Mouse (Mus musculus): ENCODE measurements around the gene Nosip. TPM values are rescaled to one million over a fixed set of nuclear protein-coding genes. Genes with fewer than 3 reads are reported as not detected.
"Not testable (repeated sequence)": the region's sequence is repeated elsewhere in the genome, so short reads cannot be mapped to it uniquely, and the experiment has no call there.

Gene Nosip
- polyA plus RNA-seq (2016; fragmentation: Nextera tagmentation; extraction: Ambion mirVana), result 53.7 and 54.4 TPM in 2 replicates

- H3K4me3 ChIP-seq (replicated peaks), result peak within 1 kb of the TSS; percentile 57
- under 1% methylated on average over 31 of the region's 31 CpGs for WGBS
- peak within 1 kb of the TSS; percentile 87 for H3K27ac ChIP-seq
- H3K9ac ChIP-seq, result peak within 1 kb of the TSS; percentile 59
- H3K36me3 ChIP-seq (replicated peaks), result no peaks in the 10 kb centered on the region
- H3K9me3 ChIP-seq, result no peaks in the 10 kb centered on the region
- peak; percentile 86 for ATAC-seq (ENCODE audit: low FRiP score)
- peaks cover 39% of the 10 kb centered on the region for H3K4me1 ChIP-seq
- H3K27me3 ChIP-seq, result no peaks in the 10 kb centered on the region
- peak within 1 kb of the TSS; percentile 69 for H3K4me2 ChIP-seq
Measured at GRCm38 (mm10) chr7:45062239-45062835, at the start of gene Nosip, which contains the start of gene Prrg2. Gene Nosip, plus strand, starts transcription at chr7:45062429. Gene Prrg2, minus strand, starts transcription at chr7:45062677.

DNA sequence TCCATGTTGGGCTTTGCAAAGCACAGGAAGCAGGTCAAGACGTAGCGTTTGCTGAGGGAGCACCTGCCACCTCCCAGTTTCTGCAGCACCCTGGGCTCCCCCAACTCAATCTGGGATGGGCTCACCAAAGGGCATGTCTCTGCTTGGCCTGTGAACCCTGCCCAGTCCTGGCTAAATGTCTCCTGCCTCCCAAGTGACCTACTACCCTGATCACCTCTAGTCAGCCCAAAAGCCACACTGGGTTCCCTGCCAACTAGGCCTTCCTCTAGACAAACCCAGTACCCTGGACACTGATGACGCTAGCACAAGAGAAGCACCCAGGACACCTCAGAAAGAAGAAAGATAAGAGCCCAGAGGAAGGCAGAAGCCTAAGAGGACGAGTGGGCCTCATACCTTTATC, 49.4 kb upstream of the Nosip start:
- Histone ChIP-seq H3K27ac (no peak overlapping the region), H3K36me3 (replicated peaks) (peaks cover 59% of the 10 kb centered on the region), H3K27me3 (no peaks in the 10 kb centered on the region), H3K9ac (no peak overlapping the region), H3K4me1 (peaks cover 22% of the 10 kb centered on the region), H3K4me2 (no peak overlapping the region), H3K9me3 (no peaks in the 10 kb centered on the region), H3K4me3 (replicated peaks) (no peak overlapping the region)
- no peak for ATAC-seq (ENCODE audit: low FRiP score)
- 87% methylated on average over 4 of the region's 4 CpGs for WGBS

- WGBS, result 96% methylated on average over 16 of the region's 16 CpGs
- Histone ChIP-seq H3K27me3 (0 out of 2 replicates have a peak, but pooled peaks cover 3% of the 10 kb centered on the region), H3K36me3 (replicated peaks) (peaks cover 52% of the 10 kb centered on the region), H3K9ac (no peak overlapping the region), H3K4me3 (replicated peaks) (no peak overlapping the region), H3K9me3 (no peaks in the 10 kb centered on the region), H3K27ac (no peak overlapping the region), H3K4me2 (no peak overlapping the region), H3K4me1 (peaks cover 28% of the 10 kb centered on the region)
- no peak for ATAC-seq (ENCODE audit: low FRiP score)
Measured at GRCm38 (mm10) chr7:45013366-45014095, 48.7 kb upstream of the Nosip start.

GRCm38 (mm10) chr7:45014096-45014451, 48.2 kb upstream of the Nosip start:
- Histone ChIP-seq H3K9me3 (no peaks in the 10 kb centered on the region), H3K27me3 (peaks cover 9% of the 10 kb centered on the region), H3K9ac (no peak overlapping the region), H3K4me3 (replicated peaks) (no peak overlapping the region; the same call in 1 of the 2 replicates), H3K36me3 (replicated peaks) (peaks cover 46% of the 10 kb centered on the region), H3K4me2 (0 out of 2 replicates have a peak overlapping the region, but pooled peaks have one; percentile 79), H3K27ac (no peak overlapping the region), H3K4me1 (peaks cover 28% of the 10 kb centered on the region)
- 94% methylated on average over 3 of the region's 3 CpGs for WGBS
- ATAC-seq (ENCODE audit: low FRiP score), result no peak

GRCm38 (mm10) chr7:45015344-45015956, 46.8 kb upstream of the Nosip start:
- H3K27ac ChIP-seq, result peak overlapping the region; percentile 83
- WGBS, result 1% methylated on average over 20 of the region's 20 CpGs
- no peaks in the 10 kb centered on the region for H3K9me3 ChIP-seq
- H3K4me2 ChIP-seq, result peak overlapping the region; percentile 79
- peaks cover 28% of the 10 kb centered on the region for H3K4me1 ChIP-seq
- peak overlapping the region; percentile 90 for H3K9ac ChIP-seq
- ATAC-seq (ENCODE audit: low FRiP score), result no peak
- peaks cover 23% of the 10 kb centered on the region for H3K27me3 ChIP-seq
- H3K4me3 ChIP-seq (replicated peaks), result peak overlapping the region; percentile 95
- peaks cover 33% of the 10 kb centered on the region for H3K36me3 ChIP-seq (replicated peaks)

DNA sequence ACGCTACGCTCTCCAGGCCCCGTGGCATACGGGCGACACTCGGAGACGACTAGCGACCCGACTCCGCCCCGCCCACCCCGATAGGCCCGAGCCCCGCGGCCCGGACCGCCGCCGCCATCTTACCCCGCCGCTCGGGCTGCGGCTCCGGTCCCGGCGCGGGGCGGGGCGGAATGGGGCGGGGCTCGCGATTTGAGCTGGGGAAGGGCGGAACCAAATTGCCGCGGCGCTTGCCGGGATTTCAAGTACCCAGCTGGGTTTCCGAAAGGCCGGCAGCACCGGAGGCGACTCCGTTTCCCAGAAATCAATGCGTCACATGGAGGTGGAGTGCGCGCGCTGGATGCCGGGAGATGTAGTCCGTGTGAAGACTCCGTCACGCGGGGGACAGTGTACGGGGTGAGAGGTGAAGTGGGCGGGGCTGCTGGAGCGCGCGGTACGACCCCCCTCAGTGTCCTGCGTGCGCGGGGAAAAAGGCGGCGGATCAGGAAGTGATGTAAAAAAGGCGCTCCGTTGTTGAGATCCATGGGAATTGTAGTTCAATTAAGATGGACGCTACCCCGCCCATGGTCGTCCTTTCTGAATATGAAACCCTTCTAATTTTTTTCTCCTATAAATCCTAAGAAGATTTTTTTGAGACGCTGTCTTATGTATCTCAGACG, 46.1 kb upstream of the Nosip start, which contains the start of gene Scaf1:
Gene Scaf1 (minus strand): TSS at position 407 of the 656 bp plus-strand sequence.
- ATAC-seq (ENCODE audit: low FRiP score), result peak; percentile 93
- WGBS, result under 1% methylated on average over 68 of the region's 69 CpGs
- H3K36me3 ChIP-seq (replicated peaks), result peaks cover 29% of the 10 kb centered on the region

GRCm38 (mm10) chr7:45016761-45017160, 45.5 kb upstream of the Nosip start:
- ATAC-seq (ENCODE audit: low FRiP score), result no peak
- 4% methylated on average over 4 of the region's 4 CpGs for WGBS

More for the DNA sequence above, 46.1 kb upstream of the Nosip start, which contains the start of gene Scaf1:
- peak within 1 kb of the TSS; percentile 94 for H3K4me2 ChIP-seq
- peak within 1 kb of the TSS; percentile 91 for H3K27ac ChIP-seq
- H3K4me3 ChIP-seq (replicated peaks), result peak within 1 kb of the TSS; percentile 95
- no peaks in the 10 kb centered on the region for H3K9me3 ChIP-seq
- peaks cover 24% of the 10 kb centered on the region for H3K27me3 ChIP-seq
- peaks cover 28% of the 10 kb centered on the region for H3K4me1 ChIP-seq
- H3K9ac ChIP-seq, result peak within 1 kb of the TSS; percentile 90

GRCm38 (mm10) chr7:45017242-45018061, 44.8 kb upstream of the Nosip start, which contains the start of gene Rras:
Gene Rras, plus strand, starts transcription at chr7:45017961.
- H3K27ac ChIP-seq, result peak within 1 kb of the TSS; percentile 91
- WGBS, result under 1% methylated on average over 36 of the region's 36 CpGs
- H3K4me3 ChIP-seq (replicated peaks), result peak within 1 kb of the TSS; percentile 95
- peak within 1 kb of the TSS; percentile 94 for H3K4me2 ChIP-seq
- H3K9me3 ChIP-seq, result no peaks in the 10 kb centered on the region
- peaks cover 28% of the 10 kb centered on the region for H3K4me1 ChIP-seq
- peak within 1 kb of the TSS; percentile 59 for H3K9ac ChIP-seq
- ATAC-seq (ENCODE audit: low FRiP score), result peak; percentile 81
- H3K36me3 ChIP-seq (replicated peaks), result peaks cover 16% of the 10 kb centered on the region
- H3K27me3 ChIP-seq, result peaks cover 24% of the 10 kb centered on the region

More at GRCm38 (mm10) chr7:45016761-45017160, 45.5 kb upstream of the Nosip start:
- Histone ChIP-seq H3K36me3 (replicated peaks) (peaks cover 23% of the 10 kb centered on the region), H3K9ac (peak overlapping the region; percentile 57), H3K27ac (peak overlapping the region; percentile 91), H3K4me1 (peaks cover 28% of the 10 kb centered on the region), H3K9me3 (no peaks in the 10 kb centered on the region), H3K4me3 (replicated peaks) (peak overlapping the region; percentile 95), H3K27me3 (peaks cover 24% of the 10 kb centered on the region), H3K4me2 (peak overlapping the region; percentile 94)

GRCm38 (mm10) chr7:45019031-45019571, 43.1 kb upstream of the Nosip start:
- Histone ChIP-seq H3K4me3 (replicated peaks) (no peak overlapping the region), H3K4me2 (no peak overlapping the region), H3K36me3 (replicated peaks) (no peaks in the 10 kb centered on the region), H3K27ac (no peak overlapping the region), H3K9ac (0 out of 2 replicates have a peak overlapping the region, but pooled peaks have one; percentile 7), H3K4me1 (peaks cover 26% of the 10 kb centered on the region), H3K27me3 (peaks cover 24% of the 10 kb centered on the region), H3K9me3 (no peaks in the 10 kb centered on the region)
- no peak for ATAC-seq (ENCODE audit: low FRiP score)
- 45% methylated on average over 8 of the region's 8 CpGs for WGBS

DNA sequence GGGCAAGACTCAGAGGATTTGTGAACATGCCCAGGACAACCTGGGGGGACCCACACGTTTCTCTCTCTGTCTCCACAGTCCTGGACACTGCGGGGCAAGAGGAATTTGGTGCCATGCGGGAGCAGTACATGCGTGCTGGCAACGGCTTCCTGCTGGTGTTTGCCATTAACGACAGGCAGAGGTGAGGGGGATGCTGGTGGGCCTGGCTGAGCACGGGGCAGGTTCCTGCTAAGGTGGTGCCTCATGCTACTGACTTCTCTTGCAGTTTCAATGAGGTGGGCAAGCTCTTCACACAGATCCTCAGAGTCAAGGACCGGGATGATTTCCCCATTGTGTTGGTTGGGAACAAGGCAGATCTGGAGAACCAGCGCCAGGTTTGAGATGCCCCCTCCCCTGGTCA, 42.0 kb upstream of the Nosip start:
- peaks cover 24% of the 10 kb centered on the region for H3K27me3 ChIP-seq
- H3K4me1 ChIP-seq, result peaks cover 15% of the 10 kb centered on the region
- 82% methylated on average over 9 of the region's 9 CpGs for WGBS
- no peak for ATAC-seq (ENCODE audit: low FRiP score)
- H3K4me3 ChIP-seq (replicated peaks), result no peak overlapping the region
- H3K36me3 ChIP-seq (replicated peaks), result no peaks in the 10 kb centered on the region
- no peak overlapping the region for H3K9ac ChIP-seq
- no peak overlapping the region for H3K27ac ChIP-seq
- no peaks in the 10 kb centered on the region for H3K9me3 ChIP-seq
- no peak overlapping the region for H3K4me2 ChIP-seq

- peaks cover 18% of the 10 kb centered on the region for H3K36me3 ChIP-seq (replicated peaks)
Measured at GRCm38 (mm10) chr7:45023711-45024110, 38.5 kb upstream of the Nosip start.

More at GRCm38 (mm10) chr7:45023711-45024110, 38.5 kb upstream of the Nosip start:
- not testable (repeated sequence) for H3K27ac ChIP-seq; ATAC-seq (ENCODE audit: low FRiP score); H3K4me3 ChIP-seq (replicated peaks); H3K4me2 ChIP-seq; H3K9me3 ChIP-seq; H3K9ac ChIP-seq; H3K4me1 ChIP-seq
- H3K27me3 ChIP-seq, result peaks cover 19% of the 10 kb centered on the region
- 82% methylated on average over 5 of the region's 5 CpGs for WGBS

Measured in forebrain, embryonic 12.5 days (tissue).